Mouse (Mus musculus) ES-E14 (cell line): ENCODE measurements around the gene Hrh1. TPM values are rescaled to one million over a fixed set of nuclear protein-coding genes. Genes with fewer than 3 reads are reported as not detected.

Source experiments
- total RNA-seq: library from RNA; depleted of rRNA; stranded (reverse); fragments of 300-350 nt; gene quantifications from 2 replicates; pipeline ENCODE4 v1.2.3, GENCODE M21; 2012; rRNA removed

Hrh1 gene
- total RNA-seq, 1 experiment = 0.94 TPM

Other genes with a start within 250 kb of the Hrh1 start
- gene Slc6a1, start 115.3 kb upstream of the Hrh1 start, total RNA-seq = 10.3 and 10.6 TPM in 2 replicates
- gene Atg7, start 245.2 kb downstream of the Hrh1 start, total RNA-seq = 12.1 and 14.6 TPM in 2 replicates